Mouse (Mus musculus) midbrain, embryonic 12.5 days (tissue): Measurements from ENCODE around the gene Col11a2. TPM values are rescaled to one million over a fixed set of nuclear protein-coding genes. Genes with fewer than 3 reads are reported as not detected.
A peak's percentile ranks its signal among the peaks of the same experiment; 100 is the strongest.

Source experiments
- ATAC-seq: fragments of 200-750 bp; cut with Nextera tagmentation; 2 replicates; pipeline ENCODE4 v1.8.0; 2017; ENCODE audit warnings: low read depth, moderate TSS enrichment, moderate library complexity; ENCODE audit not compliant: low FRiP score
- H3K27ac ChIP-seq: fragments of 300-500 bp; sonication (generic); replicated peaks from 2 replicates; pipeline ENCODE4 v1.5.1; 2016; ENCODE audit warnings: mild to moderate bottlenecking
- H3K27me3 ChIP-seq: fragments of 300-500 bp; sonication (generic); 2 replicates; pipeline ENCODE4 v1.6.1; 2016; ENCODE audit warnings: mild to moderate bottlenecking
- H3K36me3 ChIP-seq: fragments of 300-500 bp; sonication (generic); 2 replicates; pipeline ENCODE4 v1.6.1; 2016
- H3K4me1 ChIP-seq: fragments of 300-500 bp; sonication (generic); 2 replicates; pipeline ENCODE4 v1.6.1; 2016
- H3K4me2 ChIP-seq: fragments of 300-500 bp; sonication (generic); replicated peaks from 2 replicates; pipeline ENCODE4 v1.6.1; 2016; ENCODE audit warnings: mild to moderate bottlenecking, moderate library complexity
- H3K4me3 ChIP-seq: fragments of 300-500 bp; sonication (generic); 2 replicates; pipeline ENCODE4 v1.5.1; 2016; ENCODE audit warnings: mild to moderate bottlenecking
- H3K9ac ChIP-seq: fragments of 300-500 bp; sonication (generic); replicated peaks from 2 replicates; pipeline ENCODE4 v1.6.1; 2016; ENCODE audit warnings: mild to moderate bottlenecking, moderate library complexity
- H3K9me3 ChIP-seq: fragments of 300-500 bp; sonication (generic); 2 replicates; pipeline ENCODE4 v1.6.1; 2016; ENCODE audit warnings: mild to moderate bottlenecking
- WGBS: fragments of 180-500 bp; shearing (Covaris S2); methylation state at CpG from one replicate; pipeline ENCODE4 v1.1.7; 2016; 5-methylcytosine and 5-hydroxymethylcytosine counted together
- polyA plus RNA-seq: library from polyadenylated mRNA; unstranded; fragments of >200 nt; fragmentation: Nextera tagmentation; extraction: Ambion mirVana; gene quantifications from 2 replicates; pipeline ENCODE4 v1.2.1, GENCODE M21; 2016

Col11a2 gene
- polyA plus RNA-seq, 1 experiment from 2014 or later = 4.0 TPM

- Histone ChIP-seq H3K9ac (no peak overlapping the region), H3K36me3 (peaks cover 43% of the 10 kb centered on the region), H3K4me2 (no peak overlapping the region), H3K27me3 (peaks cover 19% of the 10 kb centered on the region), H3K27ac (no peak overlapping the region), H3K4me1 (peaks cover 51% of the 10 kb centered on the region), H3K4me3 (no peak overlapping the region), H3K9me3 (no peaks in the 10 kb centered on the region)
- no peak for ATAC-seq
- WGBS = 81% methylated on average over 10 of the region's 10 CpGs
These were observed 2.6 kb upstream of the Col11a2 start for GRCm38 (mm10) chr17:34036647-34037046.

DNA sequence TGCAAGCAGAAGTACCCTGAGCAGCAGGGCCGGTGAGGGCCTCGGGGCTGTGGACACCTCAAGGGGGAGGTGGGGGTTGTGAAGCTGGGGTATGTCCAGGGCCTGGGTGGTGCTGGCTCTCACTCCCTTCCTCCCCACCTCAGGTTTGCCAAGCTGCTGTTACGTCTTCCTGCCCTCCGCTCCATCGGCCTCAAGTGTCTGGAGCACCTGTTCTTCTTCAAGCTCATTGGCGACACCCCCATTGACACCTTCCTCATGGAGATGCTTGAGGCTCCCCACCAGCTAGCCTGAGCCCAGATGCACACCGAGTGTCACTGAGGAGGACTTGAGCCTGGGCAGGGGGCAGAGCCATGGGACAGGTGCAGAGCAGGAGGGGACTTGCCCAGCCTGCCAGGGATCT lies 2.0 kb upstream of the Col11a2 start:
- no peaks in the 10 kb centered on the region for H3K9me3 ChIP-seq
- ATAC-seq = no peak
- peaks cover 43% of the 10 kb centered on the region for H3K36me3 ChIP-seq
- no peak overlapping the region for H3K27ac ChIP-seq
- H3K27me3 ChIP-seq = peaks cover 22% of the 10 kb centered on the region
- H3K9ac ChIP-seq = no peak overlapping the region
- no peak overlapping the region for H3K4me2 ChIP-seq
- WGBS = 91% methylated on average over 7 of the region's 7 CpGs
- H3K4me1 ChIP-seq = peaks cover 51% of the 10 kb centered on the region
- no peak overlapping the region for H3K4me3 ChIP-seq

DNA sequence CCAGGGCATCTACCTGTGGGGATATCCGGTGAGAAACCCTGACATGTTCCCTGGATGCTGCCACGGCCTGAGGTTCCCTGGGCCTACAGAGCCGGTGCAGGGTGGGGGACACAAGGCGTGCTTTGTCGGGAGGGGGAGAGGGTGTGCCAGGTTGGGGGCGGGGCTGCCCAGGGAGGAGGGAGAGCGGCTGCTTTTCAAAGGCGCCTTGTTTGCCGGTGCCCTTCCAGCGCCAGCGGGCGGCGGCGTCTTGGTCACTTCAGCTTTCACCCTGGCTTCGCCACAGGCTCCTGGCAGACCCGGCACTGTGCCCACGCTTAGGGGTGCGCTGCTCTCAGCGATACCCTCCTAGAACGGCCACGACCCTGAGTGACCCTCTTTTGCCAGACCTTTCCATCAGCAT lies 797 bp upstream of the Col11a2 start:
- no peaks in the 10 kb centered on the region for H3K9me3 ChIP-seq
- peak overlapping the region; percentile 19; the same call in 1 of the 2 replicates for H3K4me3 ChIP-seq
- WGBS = 17% methylated on average over 19 of the region's 21 CpGs
- H3K4me1 ChIP-seq = peaks cover 40% of the 10 kb centered on the region
- H3K4me2 ChIP-seq = peak overlapping the region; percentile 47
- H3K27me3 ChIP-seq = peaks cover 22% of the 10 kb centered on the region
- H3K27ac ChIP-seq = no peak overlapping the region
- peak; percentile 54 for ATAC-seq
- peaks cover 43% of the 10 kb centered on the region for H3K36me3 ChIP-seq
- H3K9ac ChIP-seq = peak overlapping the region; percentile 35

- Histone ChIP-seq H3K4me3 (peak overlapping the region; percentile 19), H3K9me3 (no peaks in the 10 kb centered on the region), H3K27ac (no peak overlapping the region), H3K4me1 (peaks cover 35% of the 10 kb centered on the region), H3K36me3 (peaks cover 31% of the 10 kb centered on the region), H3K4me2 (peak overlapping the region; percentile 47), H3K9ac (peak overlapping the region; percentile 35), H3K27me3 (peaks cover 22% of the 10 kb centered on the region)
- 36% methylated on average over 17 of the region's 17 CpGs for WGBS
- no peak for ATAC-seq
These were observed 569 bp downstream of the Col11a2 start for GRCm38 (mm10) chr17:34039562-34040450.

DNA sequence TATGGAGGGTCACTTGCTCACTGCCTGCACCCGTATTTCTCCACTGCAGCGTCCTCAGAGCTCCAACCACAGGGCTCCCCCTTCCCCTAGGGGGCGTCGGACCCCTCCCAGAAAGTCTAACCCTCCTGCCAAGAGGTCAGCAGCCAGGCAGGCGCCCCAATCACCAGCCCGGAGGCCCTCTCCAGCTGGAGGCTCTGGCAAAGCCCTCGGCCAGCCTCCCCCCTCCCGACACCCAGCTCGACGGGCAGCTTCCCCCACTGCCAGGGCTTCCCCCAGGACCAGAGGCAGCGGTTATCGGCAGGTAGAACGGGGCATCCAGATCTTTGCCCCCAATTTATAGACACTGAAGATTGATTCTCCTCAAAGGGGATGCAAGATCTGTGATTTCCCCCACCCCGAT lies 6.7 kb downstream of the Col11a2 start:
- H3K9ac ChIP-seq = no peak overlapping the region
- no peak for ATAC-seq
- H3K4me3 ChIP-seq = no peak overlapping the region
- H3K4me1 ChIP-seq = peaks cover 1% of the 10 kb centered on the region
- WGBS = 81% methylated on average over 14 of the region's 14 CpGs
- H3K36me3 ChIP-seq = no peaks in the 10 kb centered on the region
- peaks cover 9% of the 10 kb centered on the region; the same call in 1 of the 2 replicates for H3K27me3 ChIP-seq
- H3K27ac ChIP-seq = no peak overlapping the region
- no peak overlapping the region for H3K4me2 ChIP-seq
- H3K9me3 ChIP-seq = no peaks in the 10 kb centered on the region

- Histone ChIP-seq H3K27ac (no peak overlapping the region), H3K4me1 (no peaks in the 10 kb centered on the region), H3K4me2 (no peak overlapping the region), H3K4me3 (no peak overlapping the region), H3K9me3 (no peaks in the 10 kb centered on the region), H3K9ac (no peak overlapping the region), H3K27me3 (no peaks in the 10 kb centered on the region), H3K36me3 (no peaks in the 10 kb centered on the region)
- ATAC-seq = no peak
- 97% methylated on average over 5 of the region's 5 CpGs for WGBS
These were observed 8.3 kb downstream of the Col11a2 start for GRCm38 (mm10) chr17:34047404-34048050.

GRCm38 (mm10) chr17:34057224-34057623 lies 18.0 kb downstream of the Col11a2 start:
- 88% methylated on average over 7 of the region's 7 CpGs for WGBS
- Histone ChIP-seq H3K9me3 (no peaks in the 10 kb centered on the region), H3K4me3 (no peak overlapping the region), H3K27me3 (no peaks in the 10 kb centered on the region), H3K4me2 (no peak overlapping the region), H3K27ac (no peak overlapping the region), H3K36me3 (peaks cover 23% of the 10 kb centered on the region; the same call in 1 of the 2 replicates), H3K9ac (no peak overlapping the region), H3K4me1 (no peaks in the 10 kb centered on the region)
- no peak for ATAC-seq

- H3K4me3 ChIP-seq = no peak overlapping the region
- no peaks in the 10 kb centered on the region for H3K9me3 ChIP-seq
- WGBS = 49% methylated on average over 3 of the region's 3 CpGs
- no peak for ATAC-seq
- no peak overlapping the region for H3K9ac ChIP-seq
- H3K36me3 ChIP-seq = 0 out of 2 replicates have a peak, but pooled peaks cover 5% of the 10 kb centered on the region
- no peaks in the 10 kb centered on the region for H3K27me3 ChIP-seq
- no peak overlapping the region for H3K4me2 ChIP-seq
- H3K4me1 ChIP-seq = no peaks in the 10 kb centered on the region
- H3K27ac ChIP-seq = no peak overlapping the region
These were observed 29.6 kb downstream of the Col11a2 start for GRCm38 (mm10) chr17:34068864-34069263.

- Histone ChIP-seq H3K4me3 (no peak overlapping the region), H3K4me2 (no peak overlapping the region), H3K4me1 (peaks cover 4% of the 10 kb centered on the region), H3K27ac (no peak overlapping the region), H3K9ac (no peak overlapping the region), H3K36me3 (no peaks in the 10 kb centered on the region), H3K27me3 (peaks cover 16% of the 10 kb centered on the region), H3K9me3 (no peaks in the 10 kb centered on the region)
- no peak for ATAC-seq
- WGBS = 90% methylated on average over 5 of the region's 5 CpGs
These were observed 32.9 kb downstream of the Col11a2 start for GRCm38 (mm10) chr17:34072091-34072490.

GRCm38 (mm10) chr17:34075271-34075670 lies 36.0 kb downstream of the Col11a2 start:
- H3K27me3 ChIP-seq = peaks cover 23% of the 10 kb centered on the region
- H3K36me3 ChIP-seq = no peaks in the 10 kb centered on the region
- no peak overlapping the region for H3K4me3 ChIP-seq
- 47% methylated on average over 7 of the region's 7 CpGs for WGBS
- no peak overlapping the region for H3K4me2 ChIP-seq
- no peaks in the 10 kb centered on the region for H3K9me3 ChIP-seq
- peaks cover 4% of the 10 kb centered on the region for H3K4me1 ChIP-seq
- ATAC-seq = no peak
- H3K9ac ChIP-seq = no peak overlapping the region
- no peak overlapping the region for H3K27ac ChIP-seq

GRCm38 (mm10) chr17:34077549-34077948 lies 38.3 kb downstream of the Col11a2 start:
- H3K36me3 ChIP-seq = no peaks in the 10 kb centered on the region
- no peaks in the 10 kb centered on the region for H3K9me3 ChIP-seq
- no peak overlapping the region for H3K4me2 ChIP-seq
- no peak for ATAC-seq
- whole genome bisulfite sequencing = 2% methylated on average over 9 of the region's 9 CpGs
- no peak overlapping the region for H3K4me3 ChIP-seq
- H3K9ac ChIP-seq = no peak overlapping the region
- peaks cover 4% of the 10 kb centered on the region for H3K4me1 ChIP-seq
- H3K27ac ChIP-seq = no peak overlapping the region
- peaks cover 23% of the 10 kb centered on the region for H3K27me3 ChIP-seq

- Histone ChIP-seq H3K27ac (no peak overlapping the region), H3K9ac (no peak overlapping the region), H3K4me3 (no peak overlapping the region), H3K4me2 (no peak overlapping the region), H3K9me3 (no peaks in the 10 kb centered on the region), H3K36me3 (no peaks in the 10 kb centered on the region), H3K4me1 (peaks cover 9% of the 10 kb centered on the region), H3K27me3 (peaks cover 23% of the 10 kb centered on the region)
- WGBS = 61% methylated on average over 4 of the region's 4 CpGs
- no peak for ATAC-seq
These were observed 38.9 kb downstream of the Col11a2 start for GRCm38 (mm10) chr17:34078148-34078547.
